Mouse (Mus musculus) ES-Bruce4 (cell line): Measurements from ENCODE around the gene Slc30a9. TPM values are rescaled to one million over a fixed set of nuclear protein-coding genes. Genes with fewer than 3 reads are reported as not detected.

Experiments used
- H3K27ac ChIP-seq: 2 replicates; pipeline ENCODE4 v1.5.1; 2012; ENCODE audit warnings: low read length, inconsistent platforms; ENCODE audit not compliant: insufficient read depth
- H3K27me3 ChIP-seq: 2 replicates; pipeline ENCODE4 v1.6.1; 2012; ENCODE audit warnings: mild to moderate bottlenecking, low read length, inconsistent platforms; ENCODE audit not compliant: control insufficient read depth, poor library complexity, insufficient read depth, severe bottlenecking
- H3K36me3 ChIP-seq: 2 replicates; pipeline ENCODE4 v1.6.1; 2012; ENCODE audit warnings: inconsistent platforms, mild to moderate bottlenecking, low read length, moderate library complexity; ENCODE audit not compliant: control insufficient read depth, poor library complexity, insufficient read depth, severe bottlenecking
- H3K4me1 ChIP-seq: one replicate; pipeline ENCODE4 v1.8.1; 2011; ENCODE audit warnings: low read length; ENCODE audit not compliant: control insufficient read depth, insufficient read depth
- H3K4me3 ChIP-seq: 2 replicates; pipeline ENCODE4 v1.5.1; 2011; ENCODE audit warnings: low read depth, mild to moderate bottlenecking, low read length
- H3K9ac ChIP-seq: 2 replicates; pipeline ENCODE4 v1.6.1; 2012; ENCODE audit warnings: low read depth, mild to moderate bottlenecking, inconsistent platforms; ENCODE audit not compliant: poor library complexity, severe bottlenecking
- H3K9me3 ChIP-seq: replicated peaks from 2 replicates; pipeline ENCODE4 v1.6.1; 2012; ENCODE audit warnings: mild to moderate bottlenecking, low read length, inconsistent platforms; ENCODE audit not compliant: control insufficient read depth, poor library complexity, insufficient read depth, severe bottlenecking
- CTCF ChIP-seq: IDR thresholded peaks from one replicate; pipeline ENCODE4 v1.8.1; 2011; ENCODE audit warnings: low read depth, low read length
- EP300 ChIP-seq: IDR thresholded peaks from 2 replicates; pipeline ENCODE4 v1.6.1; 2011; ENCODE audit warnings: low read depth, low read length; ENCODE audit not compliant: insufficient read depth
- POLR2A ChIP-seq: IDR thresholded peaks from one replicate; pipeline ENCODE4 v1.8.1; 2011; ENCODE audit warnings: low read length; ENCODE audit not compliant: insufficient read depth
- polyA plus RNA-seq: library from polyadenylated mRNA; stranded (reverse); fragments of >200 nt; gene quantifications from 2 replicates; pipeline ENCODE4 v1.2.4, GENCODE M21; 2011; ENCODE audit warnings: low read depth; ENCODE audit not compliant: missing spikeins, insufficient read depth, insufficient read length

The Slc30a9 gene
- polyA plus RNA-seq, 1 experiment = 124 TPM

DNA sequence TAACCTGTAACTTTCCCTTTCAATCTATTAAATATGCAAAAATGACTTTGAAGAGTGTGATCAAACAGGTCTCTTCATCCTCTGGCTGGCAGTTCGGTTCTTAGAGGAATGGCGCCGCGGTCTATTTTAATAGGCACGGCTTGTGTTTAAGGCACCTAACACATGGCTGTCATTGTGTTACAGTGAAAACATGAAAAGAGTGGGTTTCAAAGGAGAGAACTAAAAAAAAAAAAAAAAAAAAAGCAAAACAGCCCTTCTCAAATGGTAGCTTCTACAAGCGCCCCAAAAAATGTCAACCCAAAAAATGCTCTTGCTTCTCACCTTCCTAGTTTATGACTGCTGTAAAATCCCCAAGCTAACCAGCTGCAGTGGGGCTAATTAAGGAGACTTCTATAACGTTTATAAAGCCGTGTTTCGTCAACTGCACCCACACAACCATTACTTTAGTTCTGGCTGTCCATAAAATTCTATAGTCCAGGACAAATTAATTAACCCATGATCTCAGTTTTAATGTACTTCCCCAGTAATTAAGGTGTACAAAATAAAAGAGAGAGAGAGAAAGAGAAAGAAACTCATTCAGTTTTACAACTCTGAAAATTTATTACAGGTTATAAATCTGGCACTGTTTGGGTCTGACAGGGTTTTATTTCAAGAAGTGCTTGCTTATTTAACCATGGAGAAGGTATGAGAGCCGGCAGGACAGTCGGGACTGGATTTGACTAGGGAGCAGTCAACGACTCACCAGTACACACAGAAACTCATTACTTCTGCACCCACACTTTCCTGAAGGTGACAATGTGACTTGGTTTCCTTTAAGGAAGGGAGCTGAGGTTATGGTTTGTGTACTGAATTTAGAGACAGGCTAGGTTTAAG lies 94.1 kb downstream of the Slc30a9 start:
- Histone ChIP-seq H3K9me3 (no peaks in the 10 kb centered on the region), H3K27ac (no peak overlapping the region), H3K4me1 (peaks cover 2% of the 10 kb centered on the region), H3K27me3 (no peaks in the 10 kb centered on the region), H3K4me3 (no peak overlapping the region), H3K36me3 (peaks cover 12% of the 10 kb centered on the region), H3K9ac (no peak overlapping the region)
- no peak for TF ChIP-seq POLR2A
- no peak for TF ChIP-seq CTCF
- TF ChIP-seq EP300 = no peak

DNA sequence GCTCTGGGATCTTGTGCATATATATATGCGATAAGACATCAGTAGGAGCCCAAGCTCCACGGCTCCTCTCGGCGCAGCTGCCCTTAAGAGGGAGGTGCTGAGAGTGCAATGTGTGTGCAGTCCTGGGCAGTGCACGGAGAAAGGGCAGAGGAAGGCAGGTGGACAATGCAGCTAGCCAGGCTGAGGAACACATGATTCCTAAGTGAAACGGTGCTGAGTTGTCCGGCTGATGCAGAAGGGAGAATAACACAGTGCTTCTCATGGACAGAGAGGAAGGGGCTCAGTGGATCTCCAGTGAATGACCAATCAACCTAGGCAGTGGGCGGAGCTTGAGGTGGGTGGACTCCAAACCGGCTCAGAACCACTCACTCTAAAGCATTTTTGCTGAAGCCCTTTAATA lies 94.9 kb downstream of the Slc30a9 start:
- no peak overlapping the region for H3K4me3 ChIP-seq
- peaks cover 2% of the 10 kb centered on the region for H3K4me1 ChIP-seq
- no peak overlapping the region for H3K27ac ChIP-seq
- no peaks in the 10 kb centered on the region for H3K27me3 ChIP-seq
- peaks cover 8% of the 10 kb centered on the region for H3K36me3 ChIP-seq
- TF ChIP-seq CTCF (no peak), POLR2A (no peak), EP300 (no peak)
- no peaks in the 10 kb centered on the region for H3K9me3 ChIP-seq
- no peak overlapping the region for H3K9ac ChIP-seq

DNA sequence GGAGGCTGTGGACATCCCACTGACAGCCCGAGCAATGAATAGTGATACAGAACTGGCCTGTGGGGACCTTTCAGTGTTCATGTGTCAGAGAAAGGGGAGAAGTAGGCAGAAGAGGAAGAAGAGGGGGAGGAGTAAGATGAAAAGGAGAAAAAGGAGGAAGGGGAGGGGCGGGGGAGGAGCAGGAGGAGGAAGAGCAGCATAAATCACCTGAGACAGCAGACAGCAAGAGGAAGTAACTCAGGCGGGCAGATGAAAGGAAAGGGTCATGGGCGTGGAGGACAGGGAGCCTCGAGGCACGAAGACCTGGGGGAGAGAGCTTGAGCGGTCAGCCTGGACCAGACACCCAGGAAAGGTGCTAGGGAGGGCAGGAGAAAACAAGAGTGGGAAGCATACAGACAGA lies 97.6 kb downstream of the Slc30a9 start:
- Histone ChIP-seq H3K27ac (no peak overlapping the region), H3K4me1 (peaks cover 2% of the 10 kb centered on the region)

DNA sequence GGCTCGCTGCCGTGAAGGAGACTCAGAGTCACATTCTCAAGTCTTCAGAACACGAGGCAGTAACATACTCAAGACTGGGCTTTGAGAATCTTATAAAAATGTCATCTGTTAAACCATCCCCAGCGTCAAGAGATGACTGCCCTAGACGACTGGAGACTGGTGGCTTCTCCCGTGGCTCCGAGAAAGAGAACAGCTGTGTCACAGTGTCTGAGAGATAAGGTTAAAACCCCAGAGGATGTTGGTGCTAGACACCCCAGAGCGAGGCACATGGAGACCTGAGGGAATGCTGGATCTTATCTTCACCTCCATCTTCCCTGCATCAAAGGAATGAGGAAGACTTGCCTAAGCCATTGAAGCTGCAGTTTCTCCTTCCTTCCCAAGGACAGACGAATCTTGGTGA lies 98.2 kb downstream of the Slc30a9 start:
- Histone ChIP-seq H3K9me3 (no peaks in the 10 kb centered on the region), H3K36me3 (no peaks in the 10 kb centered on the region), H3K4me3 (no peak overlapping the region), H3K4me1 (peaks cover 2% of the 10 kb centered on the region), H3K27me3 (no peaks in the 10 kb centered on the region), H3K27ac (no peak overlapping the region), H3K9ac (no peak overlapping the region)
- TF ChIP-seq CTCF (no peak), EP300 (no peak), POLR2A (no peak)

More for the DNA sequence above, 97.6 kb downstream of the Slc30a9 start:
- Histone ChIP-seq H3K4me3 (no peak overlapping the region), H3K9me3 (no peaks in the 10 kb centered on the region), H3K27me3 (no peaks in the 10 kb centered on the region), H3K9ac (no peak overlapping the region), H3K36me3 (no peaks in the 10 kb centered on the region)
- TF ChIP-seq EP300 (no peak), POLR2A (no peak), CTCF (no peak)

Other genes with a start within 250 kb of the Slc30a9 start
- not detected in 2 replicates for gene Phox2b, start 207.7 kb upstream of the Slc30a9 start, polyA plus RNA-seq
- gene Tmem33, start 46.4 kb upstream of the Slc30a9 start, polyA plus RNA-seq = 73.0 and 76.5 TPM in 2 replicates
- 44.7 and 47.2 TPM in 2 replicates for gene Bend4, start 121.4 kb downstream of the Slc30a9 start, polyA plus RNA-seq